8 mouse cellular contexts compared by ENCODE assay signal in the genomic region with DNA sequence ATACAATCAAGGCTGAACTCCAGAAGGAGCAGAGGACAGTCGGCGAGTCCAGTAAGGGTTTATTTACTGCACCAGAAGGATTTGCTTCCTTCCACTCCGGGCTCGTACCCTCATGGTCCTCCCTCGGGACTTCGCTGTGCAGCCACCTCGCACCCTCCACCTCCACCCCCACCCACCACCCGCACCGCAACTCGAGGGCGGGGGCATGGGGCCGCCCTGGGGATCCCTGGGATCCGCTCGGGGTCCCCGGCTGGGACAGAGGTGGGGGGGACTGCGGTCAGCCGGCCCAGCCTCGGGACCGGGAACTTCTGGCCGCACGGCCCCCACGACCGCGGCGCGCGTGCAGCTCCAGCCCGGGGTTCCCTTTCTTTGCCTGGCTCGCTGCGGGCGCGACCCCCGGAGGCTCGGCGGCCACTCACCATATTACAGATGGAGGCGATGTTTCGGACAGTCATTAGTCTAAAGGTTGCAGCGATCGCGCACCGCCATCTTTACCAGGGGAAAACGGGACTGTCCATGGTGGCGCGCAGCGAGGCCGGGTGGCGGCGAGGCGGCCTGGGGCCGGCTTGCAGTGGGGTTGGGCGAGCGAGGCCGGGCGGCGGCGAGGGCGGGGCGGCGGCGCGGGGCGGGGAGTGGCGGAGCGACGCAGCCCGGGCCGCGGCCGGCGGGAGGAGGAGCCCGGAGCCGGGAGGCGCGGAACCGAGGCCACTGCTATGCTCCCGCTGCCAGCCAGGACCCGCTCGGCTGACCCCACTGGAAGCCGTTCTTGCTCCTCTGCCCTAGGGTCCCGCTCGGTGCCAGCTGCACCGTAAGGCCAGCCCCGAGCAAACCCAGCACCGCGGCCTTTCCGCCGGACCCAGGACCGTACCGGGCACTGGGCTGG. TPM values are rescaled to one million over a fixed set of nuclear protein-coding genes. Genes with fewer than 3 reads are reported as not detected.
DNase-seq lines count a peak whose midpoint lies in the region; ATAC-seq and TF ChIP-seq lines count a peak whose summit lies in the region.

A gene (minus strand): TSS at position 601 of the 883 bp plus-strand sequence.

- DNase-seq in c-Kit-negative CD71-positive TER-119-positive erythroid progenitor cells, embryonic 14.5 days (ENCODE audit: low read depth, low spot score) = peak; percentile 74
- DNase-seq in forebrain, embryonic 10.5 days (ENCODE audit: extremely low spot score, low spot score) = peak; percentile 81
- DNase-seq in kidney, postnatal 14 days = peak; percentile 94
- peak; percentile 92 for DNase-seq in liver, postnatal 0 days
- peak; percentile 92 for DNase-seq in stomach, postnatal 0 days (ENCODE audit: low spot score)

- TF ChIP-seq EP300 in liver, postnatal 0 days (IDR thresholded peaks at IDR 0.05; ENCODE audit: low read depth) = no peak
- TF ChIP-seq EP300 in stomach, postnatal 0 days (optimal IDR thresholded peaks at IDR 0.05) = no peak

- H3K27ac ChIP-seq in forebrain, embryonic 10.5 days = peak within 1 kb of the TSS; percentile 97
- H3K27ac ChIP-seq in heart, embryonic 15.5 days = peak within 1 kb of the TSS; percentile 95
- H3K27ac ChIP-seq in liver, postnatal 0 days (ENCODE audit: low read depth) = peak within 1 kb of the TSS; percentile 96
- H3K27ac ChIP-seq in neural tube, embryonic 13.5 days (replicated peaks) = peak within 1 kb of the TSS; percentile 93
- peak within 1 kb of the TSS; percentile 92 for H3K27ac ChIP-seq in stomach, postnatal 0 days (replicated peaks)

- H3K27me3 ChIP-seq in forebrain, embryonic 10.5 days (ENCODE audit: poor library complexity, severe bottlenecking) = no peaks in the 10 kb centered on the region
- no peaks in the 10 kb centered on the region for H3K27me3 ChIP-seq in heart, embryonic 15.5 days
- no peaks in the 10 kb centered on the region for H3K27me3 ChIP-seq in liver, postnatal 0 days (ENCODE audit: insufficient read depth, low read length)
- no peaks in the 10 kb centered on the region for H3K27me3 ChIP-seq in neural tube, embryonic 13.5 days
- H3K27me3 ChIP-seq in stomach, postnatal 0 days (ENCODE audit: control insufficient read depth, insufficient read depth, low read length) = no peaks in the 10 kb centered on the region

- peak within 1 kb of the TSS; percentile 75 for H3K4me2 ChIP-seq in heart, embryonic 15.5 days
- peak within 1 kb of the TSS; percentile 82 for H3K4me2 ChIP-seq in liver, postnatal 0 days (ENCODE audit: low read depth, low read length)
- peak within 1 kb of the TSS; percentile 86 for H3K4me2 ChIP-seq in neural tube, embryonic 13.5 days
- peak within 1 kb of the TSS; percentile 59 for H3K4me2 ChIP-seq in stomach, postnatal 0 days (replicated peaks; ENCODE audit: low read depth)

- TF ChIP-seq CTCF in liver, postnatal 0 days (IDR thresholded peaks at IDR 0.05; ENCODE audit: low read depth) = no peak; the same call in 1 of the 2 replicates
- TF ChIP-seq CTCF in stomach, postnatal 0 days (IDR thresholded peaks at IDR 0.05; ENCODE audit: low read depth) = no peak; the same call in 1 of the 2 replicates

- ATAC-seq in CD4-positive, CD25-positive, alpha-beta regulatory T cell, adult 4 months = peak; percentile 81
- ATAC-seq in heart, embryonic 15.5 days (replicated peaks; ENCODE audit: insufficient number of reproducible peaks, insufficient read depth, low FRiP score, low read depth) = peak; percentile 90
- ATAC-seq in liver, postnatal 0 days = peak; percentile 91
- ATAC-seq in neural tube, embryonic 13.5 days (ENCODE audit: low read depth) = peak; percentile 94
- ATAC-seq in stomach, postnatal 0 days (ENCODE audit: low FRiP score, low TSS enrichment) = peak; percentile 92

- under 1% methylated on average over 68 of the region's 89 CpGs for whole genome bisulfite sequencing in forebrain, embryonic 10.5 days
- WGBS in heart, embryonic 15.5 days = under 1% methylated on average over 82 of the region's 89 CpGs
- WGBS in liver, postnatal 0 days (ENCODE audit: insufficient replicate concordance) = under 1% methylated on average over 34 of the region's 89 CpGs
- under 1% methylated on average over 76 of the region's 89 CpGs for WGBS in neural tube, embryonic 13.5 days
- WGBS in stomach, postnatal 0 days = under 1% methylated on average over 62 of the region's 89 CpGs

- peaks cover 43% of the 10 kb centered on the region for H3K4me1 ChIP-seq in forebrain, embryonic 10.5 days
- H3K4me1 ChIP-seq in heart, embryonic 15.5 days (replicated peaks) = peaks cover 45% of the 10 kb centered on the region
- peaks cover 42% of the 10 kb centered on the region for H3K4me1 ChIP-seq in liver, postnatal 0 days (ENCODE audit: insufficient read depth)
- peaks cover 39% of the 10 kb centered on the region for H3K4me1 ChIP-seq in neural tube, embryonic 13.5 days (replicated peaks)
- no peaks in the 10 kb centered on the region for H3K4me1 ChIP-seq in stomach, postnatal 0 days (replicated peaks; ENCODE audit: control insufficient read depth, insufficient read depth)

- peak within 1 kb of the TSS; percentile 95 for H3K4me3 ChIP-seq in forebrain, embryonic 10.5 days
- H3K4me3 ChIP-seq in heart, embryonic 15.5 days = peak within 1 kb of the TSS; percentile 82
- H3K4me3 ChIP-seq in liver, postnatal 0 days (ENCODE audit: low read depth, low read length) = peak within 1 kb of the TSS; percentile 91
- H3K4me3 ChIP-seq in neural tube, embryonic 13.5 days = peak within 1 kb of the TSS; percentile 83
- H3K4me3 ChIP-seq in stomach, postnatal 0 days (ENCODE audit: low read depth, low read length) = peak within 1 kb of the TSS; percentile 63

- peak within 1 kb of the TSS; percentile 84 for H3K9ac ChIP-seq in heart, embryonic 15.5 days
- H3K9ac ChIP-seq in liver, postnatal 0 days (replicated peaks) = peak within 1 kb of the TSS; percentile 85
- H3K9ac ChIP-seq in neural tube, embryonic 13.5 days = peak within 1 kb of the TSS; percentile 97
- H3K9ac ChIP-seq in stomach, postnatal 0 days (ENCODE audit: low read length) = peak within 1 kb of the TSS; percentile 83

- no peaks in the 10 kb centered on the region for H3K9me3 ChIP-seq in forebrain, embryonic 10.5 days
- no peaks in the 10 kb centered on the region for H3K9me3 ChIP-seq in heart, embryonic 15.5 days (replicated peaks)
- H3K9me3 ChIP-seq in liver, postnatal 0 days (ENCODE audit: low read length) = no peaks in the 10 kb centered on the region
- no peaks in the 10 kb centered on the region for H3K9me3 ChIP-seq in neural tube, embryonic 13.5 days
- no peaks in the 10 kb centered on the region for H3K9me3 ChIP-seq in stomach, postnatal 0 days (ENCODE audit: control insufficient read depth, low read length)

- 0 out of 2 replicates have a peak, but pooled peaks cover 3% of the 10 kb centered on the region for H3K36me3 ChIP-seq in forebrain, embryonic 10.5 days (replicated peaks)
- H3K36me3 ChIP-seq in heart, embryonic 15.5 days = no peaks in the 10 kb centered on the region
- no peaks in the 10 kb centered on the region for H3K36me3 ChIP-seq in liver, postnatal 0 days (replicated peaks; ENCODE audit: insufficient read depth, low read length)
- H3K36me3 ChIP-seq in neural tube, embryonic 13.5 days = no peaks in the 10 kb centered on the region
- H3K36me3 ChIP-seq in stomach, postnatal 0 days (ENCODE audit: control insufficient read depth, insufficient read depth, low read length) = no peaks in the 10 kb centered on the region

RNA-seq across cellular contexts. Expression of the gene that starts here (rescaled TPM):
- polyA plus RNA-seq in CD4-positive, CD25-positive, alpha-beta regulatory T cell, adult 4 months (2017; shearing (Covaris generic)) = 1 to 10 TPM; 8.6 to 9.7 TPM
- polyA plus RNA-seq in forebrain, embryonic 10.5 days (2016; fragmentation: Nextera tagmentation; extraction: Ambion mirVana) = 35.6 and 36.8 TPM in 2 replicates
- 25.6 and 26.9 TPM in 2 replicates for polyA plus RNA-seq in heart, embryonic 15.5 days (2015; fragmentation: Nextera tagmentation; extraction: Ambion mirVana)
- 10.1 and 12.6 TPM in 2 replicates for polyA plus RNA-seq in liver, postnatal 0 days (2015; fragmentation: Nextera tagmentation; extraction: Ambion mirVana)
- 26.5 and 30.9 TPM in 2 replicates for polyA plus RNA-seq in neural tube, embryonic 13.5 days (2015; fragmentation: Nextera tagmentation; extraction: Ambion mirVana)
- 18.7 and 20.0 TPM in 2 replicates for polyA plus RNA-seq in stomach, postnatal 0 days (2015; fragmentation: Nextera tagmentation; extraction: Ambion mirVana)

Comparison
In these comparisons a context has a peak if more than half of its experiments do, and no peak if none do; other contexts are left out.
1. Peak in every context shown above with its lines: DNase-seq, ATAC-seq, H3K4me3 ChIP-seq and H3K27ac ChIP-seq.